Mouse (Mus musculus): Measurements from ENCODE around the gene Gabbr1.

The Gabbr1 gene

GRCm38 (mm10) chr17:37044651-37045244, 1.0 kb upstream of the Gabbr1 start:
- DNase-seq, result no peak

GRCm38 (mm10) chr17:37046312-37047112, 746 bp downstream of the Gabbr1 start:
- peak; percentile 86 for DNase-seq

GRCm38 (mm10) chr17:37047332-37047976, 1.7 kb downstream of the Gabbr1 start:
- peak; percentile 67 for DNase-seq

DNA sequence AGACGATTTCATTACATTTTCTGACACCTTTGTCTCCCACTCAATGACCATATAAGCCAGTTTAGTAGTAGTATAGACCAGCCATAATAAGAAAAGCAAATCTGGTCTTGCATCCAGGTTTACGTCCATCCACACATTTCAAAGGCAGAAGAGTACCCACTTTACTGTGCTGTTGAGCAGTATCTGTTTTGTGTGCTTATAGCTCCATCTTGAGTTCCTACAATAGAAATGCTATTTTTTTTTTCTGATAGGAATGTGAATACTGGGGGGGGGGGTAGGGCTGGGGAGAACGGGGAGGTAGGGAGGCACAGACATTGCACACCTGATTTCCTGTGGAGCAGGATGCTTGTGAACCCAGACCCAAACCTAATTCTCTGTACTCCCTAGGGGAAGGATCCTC, 2.2 kb downstream of the Gabbr1 start:
- DNase-seq, result no peak

DNA sequence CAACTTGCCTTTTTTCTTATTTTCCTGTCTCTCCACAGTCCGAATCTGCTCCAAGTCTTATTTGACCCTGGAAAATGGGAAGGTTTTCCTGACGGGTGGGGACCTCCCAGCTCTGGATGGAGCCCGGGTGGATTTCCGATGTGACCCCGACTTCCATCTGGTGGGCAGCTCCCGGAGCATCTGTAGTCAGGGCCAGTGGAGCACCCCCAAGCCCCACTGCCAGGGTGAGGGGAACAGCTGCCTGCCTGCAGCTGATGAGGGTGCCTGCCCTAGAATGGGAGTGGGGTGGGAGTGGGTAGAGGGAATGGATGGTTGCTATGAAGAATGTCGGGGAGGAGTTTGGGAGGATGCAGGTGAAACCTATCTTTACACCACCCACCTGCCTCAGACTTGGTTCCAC, 2.6 kb downstream of the Gabbr1 start:
- DNase-seq, result peak; percentile 70

- peak; percentile 86 for DNase-seq
Observed at GRCm38 (mm10) chr17:37049570-37050310, 4.0 kb downstream of the Gabbr1 start.

DNA sequence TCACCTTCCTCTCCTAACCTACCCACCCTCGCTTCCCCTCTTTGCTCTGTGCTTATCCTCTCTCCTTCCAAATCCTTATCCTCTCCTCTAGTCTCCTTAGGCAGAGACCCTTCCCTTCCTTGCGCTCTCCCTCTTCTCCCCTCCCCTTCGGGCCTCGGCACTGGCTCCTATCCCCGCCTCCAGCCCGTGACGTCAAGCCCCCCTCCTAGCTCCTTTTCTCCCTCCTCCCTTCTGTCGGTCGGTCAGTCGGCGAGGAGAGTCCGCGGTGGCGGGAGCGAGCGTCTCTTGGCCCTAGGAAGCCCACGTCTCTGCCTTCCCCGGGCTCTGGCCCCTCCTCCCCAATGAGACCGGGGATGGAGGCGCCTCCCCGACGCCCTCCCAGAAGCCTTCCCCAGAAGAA, 4.6 kb downstream of the Gabbr1 start:
- peak; percentile 93 for DNase-seq

- no peak for DNase-seq
Observed at GRCm38 (mm10) chr17:37050876-37051275, 5.1 kb downstream of the Gabbr1 start.

GRCm38 (mm10) chr17:37051745-37052144, 6.0 kb downstream of the Gabbr1 start:
- DNase-seq, result no peak

GRCm38 (mm10) chr17:37056957-37057356, 11.2 kb downstream of the Gabbr1 start:
- DNase-seq, result no peak

- DNase-seq, result no peak
Observed at GRCm38 (mm10) chr17:37061435-37061834, 15.7 kb downstream of the Gabbr1 start.

DNA sequence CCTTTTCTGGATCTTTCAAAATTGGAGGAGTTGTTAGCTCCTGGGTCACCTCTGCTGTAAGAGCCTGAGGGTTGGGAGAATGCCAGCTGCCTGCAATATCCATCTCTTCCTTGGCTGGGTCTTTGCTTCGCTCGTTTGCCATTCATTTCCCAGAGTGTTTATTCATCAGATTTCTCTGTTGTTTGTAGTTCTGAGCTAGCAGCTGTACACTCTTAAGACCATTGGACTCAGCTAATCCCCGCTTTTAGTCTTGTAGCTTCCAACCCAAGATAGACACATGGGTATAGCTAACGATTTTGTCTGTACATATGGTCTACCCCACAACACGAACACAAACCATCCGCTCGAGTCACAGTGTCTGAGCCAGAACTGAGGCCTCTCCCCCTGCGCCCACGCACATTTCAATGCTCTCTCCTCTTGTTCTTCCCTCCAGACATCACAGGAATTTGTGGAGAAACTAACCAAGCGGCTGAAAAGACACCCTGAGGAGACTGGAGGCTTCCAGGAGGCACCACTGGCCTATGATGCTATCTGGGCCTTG, 16.4 kb downstream of the Gabbr1 start:
- DNase-seq, result no peak

DNA sequence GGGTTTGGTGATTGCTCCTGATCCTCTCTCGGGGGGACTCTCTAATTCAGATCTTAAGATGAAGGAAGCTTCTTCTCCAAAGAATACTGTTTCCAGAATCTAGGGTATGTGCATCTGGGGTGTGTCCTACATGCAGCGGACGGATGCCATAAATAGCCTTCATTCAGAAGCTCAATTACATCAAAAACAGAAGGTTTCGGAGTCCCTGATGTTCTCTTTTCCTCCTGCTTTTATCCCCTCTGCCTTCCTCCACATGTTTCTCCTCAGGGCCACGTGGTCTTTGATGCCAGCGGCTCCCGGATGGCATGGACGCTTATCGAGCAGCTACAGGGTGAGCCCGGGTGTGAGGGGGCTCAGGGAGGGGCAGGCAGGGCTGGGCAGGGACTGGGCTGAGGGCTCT, 17.3 kb downstream of the Gabbr1 start:
- no peak for DNase-seq

GRCm38 (mm10) chr17:37063686-37064495, 18.1 kb downstream of the Gabbr1 start:
- no peak for DNase-seq

DNA sequence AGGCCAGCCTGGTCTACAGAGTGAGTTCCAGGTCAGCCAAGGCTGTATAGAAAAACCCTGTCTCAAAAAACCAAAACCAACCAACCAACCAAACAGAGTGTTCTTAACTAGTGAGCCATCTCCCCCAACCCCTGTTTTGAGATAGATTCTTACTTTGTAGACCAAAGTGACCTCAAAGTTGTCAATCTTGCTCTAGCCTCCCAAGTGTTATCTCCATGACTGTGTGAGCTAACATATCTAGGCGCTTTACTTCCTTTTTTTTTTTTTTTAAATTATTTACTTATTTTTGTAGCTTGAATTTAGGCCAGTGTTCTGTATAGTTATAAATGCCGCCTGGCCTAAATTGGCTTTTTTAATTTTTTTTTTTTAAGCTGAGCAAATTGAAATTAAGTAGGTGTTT, 20.2 kb downstream of the Gabbr1 start:
- no peak for DNase-seq

GRCm38 (mm10) chr17:37067861-37068260, 22.1 kb downstream of the Gabbr1 start:
- DNase-seq, result no peak

DNA sequence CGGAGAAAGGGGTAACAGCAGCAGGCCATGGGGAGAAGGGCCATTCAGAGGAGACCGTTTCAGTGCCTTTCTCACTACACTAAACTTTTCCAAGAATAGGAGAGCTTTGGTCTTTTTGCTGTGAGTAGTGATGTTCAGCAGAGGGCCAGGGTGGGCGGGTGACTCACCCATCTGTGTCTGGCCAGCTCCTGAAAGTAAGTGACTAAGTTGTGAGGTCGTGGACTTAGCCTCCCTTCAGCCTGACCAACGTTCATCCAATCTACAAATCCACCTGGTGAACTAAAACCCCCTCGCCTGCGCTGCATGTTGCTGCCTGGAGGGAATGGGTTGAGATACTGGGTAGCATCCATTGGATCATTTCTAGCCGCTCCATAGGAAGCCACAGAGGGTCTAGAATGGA, 24.4 kb downstream of the Gabbr1 start:
- no peak for DNase-seq

GRCm38 (mm10) chr17:37072080-37072729, 26.4 kb downstream of the Gabbr1 start:
- DNase-seq, result no peak

GRCm38 (mm10) chr17:37072730-37073276, 27.0 kb downstream of the Gabbr1 start:
- DNase-seq, result no peak

- no peak for DNase-seq
Observed at GRCm38 (mm10) chr17:37075181-37075580, 29.4 kb downstream of the Gabbr1 start.

DNA sequence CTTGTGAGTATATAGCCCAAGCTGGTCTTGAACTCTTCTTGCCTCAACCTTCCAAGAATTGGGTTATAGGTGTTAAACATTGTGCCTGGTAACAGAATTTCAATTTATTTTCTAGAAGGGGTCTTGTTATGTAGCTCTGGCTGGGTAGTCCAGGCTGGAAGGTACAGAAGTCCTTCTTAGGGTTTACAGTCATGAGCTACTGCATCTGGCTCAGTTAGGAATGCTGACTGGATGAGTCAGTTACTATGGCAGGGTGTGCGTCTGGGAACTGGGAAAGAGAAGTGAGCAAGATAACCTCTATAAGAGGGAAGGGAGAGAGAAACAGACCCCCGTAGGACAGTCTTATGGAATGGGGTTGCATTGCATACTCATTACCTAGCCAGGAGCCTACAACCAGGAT, 30.0 kb downstream of the Gabbr1 start:
- no peak for DNase-seq
